Mouse (Mus musculus): Measurements from ENCODE around the gene Fam43a.

- no peak for TF ChIP-seq CTCF (IDR thresholded peaks at IDR 0.05; ENCODE audit: insufficient read depth, low read length)
- TF ChIP-seq POLR2A (IDR thresholded peaks at IDR 0.05; ENCODE audit: borderline replicate concordance, extremely low read depth, low read depth, low read length), result no peak
Measured at GRCm38 (mm10) chr16:30616281-30616680, 16.8 kb downstream of the Fam43a start.
